Mouse (Mus musculus) cerebellum, adult 18-20 months (tissue): ENCODE measurements around the gene Erich4.

Experiments used
- DNase-seq, 2 experiments: peaks; one replicate each; pipeline ENCODE4 v3.0.0; 2021

The Erich4 gene

DNA sequence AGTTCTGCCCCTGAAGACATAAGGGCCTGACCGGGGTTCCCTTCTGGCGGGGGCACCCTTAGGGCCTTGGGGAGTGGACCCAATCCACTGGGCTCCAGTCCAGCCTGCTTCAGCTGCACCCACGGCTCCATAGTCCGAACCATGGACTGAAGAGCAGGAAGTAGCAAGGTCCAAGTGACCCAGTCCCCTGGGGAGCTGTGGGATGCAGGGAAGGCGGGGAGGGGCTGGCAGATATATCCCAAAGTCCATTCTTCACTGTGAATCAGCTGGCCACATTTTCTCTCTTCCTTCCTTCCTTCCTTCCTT, at the start of gene Erich4:
TSS of gene Erich4 (minus strand) at position 187 of the 306 bp plus-strand sequence.
- DNase-seq, result no peak

DNA sequence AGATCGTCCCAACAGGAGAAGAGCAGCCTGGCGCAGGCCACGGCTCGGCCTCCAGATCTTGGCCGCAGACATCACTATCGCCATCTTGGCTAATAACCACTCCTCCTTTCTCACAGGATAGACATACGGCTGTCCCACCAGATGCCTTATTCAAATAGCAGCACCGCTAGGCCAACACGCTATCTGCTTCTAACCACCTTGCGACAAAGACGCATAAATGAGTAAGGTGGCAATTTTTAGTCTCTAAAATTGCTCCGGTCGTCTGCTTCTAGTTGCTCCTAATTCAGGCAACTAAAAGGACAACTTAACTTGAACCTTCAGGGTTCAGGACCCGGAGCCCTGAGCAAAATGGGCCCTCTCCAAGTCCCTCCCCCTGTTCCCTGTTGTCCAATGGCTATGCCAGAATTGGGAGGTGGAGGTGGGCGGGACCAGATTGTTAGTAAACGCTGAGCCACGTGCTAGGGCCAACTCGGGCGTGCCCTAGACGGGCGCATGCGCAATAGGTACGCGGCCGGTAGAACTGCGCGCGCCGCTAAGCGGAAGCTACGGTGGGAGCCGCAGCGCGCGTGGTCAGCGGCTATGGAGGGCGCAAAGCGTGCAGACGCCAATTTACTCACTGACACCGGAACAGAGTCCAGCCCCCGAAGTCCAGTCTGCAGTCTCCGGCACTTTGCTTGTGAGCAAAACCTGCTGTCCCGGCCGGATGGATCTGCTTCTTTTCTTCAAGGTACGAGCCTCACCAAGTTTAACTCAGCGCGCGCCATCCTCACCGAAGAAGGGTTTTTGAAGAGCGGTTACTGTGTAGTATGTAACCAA, 43.2 kb upstream of the Erich4 start, which contains the start of the genes Bckdha and Exosc5:
TSS of gene Bckdha (minus strand) at position 325 of the 816 bp plus-strand sequence.
TSS of gene Exosc5 (plus strand) at position 508 of the 816 bp plus-strand sequence.
- peak; percentile 99 for DNase-seq

DNA sequence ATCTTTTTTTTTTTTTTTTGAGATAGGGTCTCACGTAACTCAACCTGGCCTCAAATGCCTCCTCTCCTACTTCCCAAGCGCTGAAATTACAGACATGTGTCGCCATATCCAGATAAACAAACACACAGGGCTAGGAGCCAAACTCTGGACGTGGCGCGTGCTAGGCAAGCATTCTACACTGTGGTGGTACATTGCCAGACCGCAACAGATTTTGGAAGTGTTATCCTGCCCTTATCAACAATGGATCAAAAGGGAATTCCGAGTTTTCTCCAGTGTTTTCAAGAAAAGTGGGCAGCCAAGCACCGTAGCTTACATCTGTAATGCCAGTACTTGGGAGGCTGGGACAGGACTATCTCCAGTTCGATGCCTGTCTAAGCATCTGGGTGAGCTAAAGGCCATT, 42.1 kb upstream of the Erich4 start:
- DNase-seq, result no peak

DNA sequence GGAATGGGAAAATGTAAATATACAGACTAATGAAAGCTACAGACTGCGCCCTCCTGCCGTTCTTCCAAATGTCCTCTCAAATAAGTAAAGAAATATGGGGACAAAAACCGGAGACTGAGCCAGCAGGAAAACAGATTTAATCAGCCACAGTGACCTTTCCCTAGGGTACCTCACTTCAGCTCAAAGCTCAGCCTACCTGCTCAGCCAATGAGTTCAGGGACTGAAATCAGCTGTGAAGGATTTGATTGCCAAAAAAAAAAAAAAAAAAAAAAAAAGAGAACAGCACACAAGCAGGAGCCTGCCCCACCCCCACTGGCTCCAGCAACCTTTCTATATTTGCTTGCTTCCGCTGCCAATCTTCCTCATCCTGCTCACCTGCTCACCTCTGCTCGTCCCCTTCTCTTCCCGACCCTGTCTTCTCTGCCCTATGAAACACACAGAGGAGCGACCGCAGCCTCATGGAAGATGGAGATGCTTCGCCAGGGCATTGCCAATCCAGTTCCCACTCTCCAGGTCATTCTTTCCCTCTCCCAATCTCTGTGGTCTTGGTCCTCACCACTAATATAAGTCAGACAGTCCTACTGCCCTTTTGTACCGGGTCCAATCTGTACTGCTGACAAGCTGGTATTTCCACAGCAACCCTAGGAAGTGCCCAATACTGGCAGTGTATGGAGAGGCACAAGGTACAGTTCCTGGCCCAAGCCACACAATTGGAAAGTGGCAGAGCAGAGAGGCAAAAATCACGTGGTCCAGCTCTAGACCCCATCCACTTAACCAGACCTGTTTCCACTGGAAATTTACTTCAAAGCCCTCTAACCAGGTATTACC, 40.1 kb upstream of the Erich4 start:
- DNase-seq, result peak; percentile 51 to 63

- no peak for DNase-seq
Observed at GRCm38 (mm10) chr7:25652244-25652759, 36.6 kb upstream of the Erich4 start.

GRCm38 (mm10) chr7:25651281-25651680, 35.6 kb upstream of the Erich4 start:
- DNase-seq, result no peak

DNA sequence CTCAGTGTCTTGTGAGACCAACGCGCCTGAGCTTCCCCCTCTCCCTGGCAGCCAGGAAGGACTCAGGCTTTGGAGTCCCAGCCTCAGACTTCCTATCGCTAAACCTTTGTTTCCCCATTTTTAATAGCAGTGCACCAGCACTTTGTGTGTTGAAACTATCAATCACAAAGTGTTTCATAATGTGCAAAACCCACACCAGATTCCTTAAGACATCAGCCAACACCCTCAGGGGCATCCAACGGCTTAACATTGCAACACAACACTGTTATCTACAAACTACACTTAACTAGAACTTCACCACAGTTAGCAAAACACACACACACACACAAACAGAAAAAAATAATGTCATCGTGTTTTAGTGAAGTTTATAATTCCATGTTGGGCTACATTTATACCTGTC, 34.1 kb upstream of the Erich4 start:
- no peak for DNase-seq

- no peak for DNase-seq
Observed at GRCm38 (mm10) chr7:25647574-25648123, 32.0 kb upstream of the Erich4 start.

GRCm38 (mm10) chr7:25645074-25645473, 29.4 kb upstream of the Erich4 start:
- no peak for DNase-seq

- DNase-seq, result no peak
Observed at GRCm38 (mm10) chr7:25644631-25645030, 28.9 kb upstream of the Erich4 start.

- DNase-seq, result no peak
Observed at GRCm38 (mm10) chr7:25644136-25644535, 28.4 kb upstream of the Erich4 start.

GRCm38 (mm10) chr7:25639754-25640153, 24.1 kb upstream of the Erich4 start:
- DNase-seq, result peak; percentile 57 to 68

DNA sequence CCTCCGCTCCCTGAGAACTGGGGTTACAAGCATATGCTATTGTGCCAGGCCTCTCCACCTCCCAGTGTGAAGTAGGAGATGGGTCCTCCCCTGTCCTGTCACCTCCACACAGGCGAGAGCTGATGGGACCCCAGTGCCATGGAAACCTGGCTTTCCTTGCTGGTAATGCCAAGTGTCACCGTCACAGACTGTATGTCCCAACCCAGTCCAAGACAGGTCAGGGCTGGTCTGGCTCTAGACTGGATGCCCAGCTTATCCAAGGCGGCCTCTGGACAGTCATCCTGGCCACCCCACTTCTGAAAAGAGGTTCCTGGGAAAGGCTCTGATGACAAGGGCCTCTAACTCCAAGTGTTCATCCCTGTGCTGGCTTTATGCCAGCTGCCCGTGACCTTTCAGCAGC, 21.4 kb upstream of the Erich4 start:
- DNase-seq, result no peak

DNA sequence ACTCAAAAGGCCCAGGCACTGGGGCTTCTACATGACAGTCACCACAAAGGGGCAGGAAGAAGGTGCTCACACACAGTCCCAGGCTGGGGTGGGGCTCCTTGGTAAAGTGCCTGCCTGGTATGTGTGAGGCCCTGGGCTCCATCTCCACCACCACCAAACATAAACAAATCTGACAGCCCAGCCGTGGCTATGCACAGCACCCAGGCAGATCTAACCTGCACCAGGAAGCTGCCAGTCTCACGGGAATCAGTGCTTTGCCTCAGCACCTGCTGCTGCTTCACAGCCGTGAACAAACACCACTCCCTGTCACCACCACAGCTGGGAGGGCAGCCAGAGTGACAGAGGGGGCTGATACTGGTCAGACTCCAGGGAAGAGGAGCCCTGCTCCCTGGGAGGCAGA, 20.7 kb upstream of the Erich4 start:
- no peak for DNase-seq

DNA sequence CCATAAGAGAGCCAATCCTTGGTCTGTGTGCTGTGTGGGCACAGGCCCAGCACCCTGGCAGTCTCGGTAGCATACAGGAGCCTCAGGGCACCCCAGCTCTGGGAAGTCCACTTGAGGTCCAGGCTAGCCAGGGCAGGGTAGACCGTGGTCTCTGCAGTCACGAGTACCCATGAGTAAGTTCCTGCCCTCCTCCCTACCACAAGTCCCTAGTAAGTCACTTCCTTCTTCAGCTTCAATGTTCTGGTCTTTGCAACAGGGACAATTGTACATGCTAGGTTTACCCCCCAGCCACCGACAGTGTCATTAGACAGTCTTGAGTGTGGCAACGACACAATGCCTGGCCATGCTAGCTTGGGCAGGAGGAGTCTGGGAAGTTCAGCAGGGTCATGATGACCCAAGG, 17.0 kb upstream of the Erich4 start:
- DNase-seq, result no peak

GRCm38 (mm10) chr7:25628323-25628620, 12.6 kb upstream of the Erich4 start:
- DNase-seq, result no peak

DNA sequence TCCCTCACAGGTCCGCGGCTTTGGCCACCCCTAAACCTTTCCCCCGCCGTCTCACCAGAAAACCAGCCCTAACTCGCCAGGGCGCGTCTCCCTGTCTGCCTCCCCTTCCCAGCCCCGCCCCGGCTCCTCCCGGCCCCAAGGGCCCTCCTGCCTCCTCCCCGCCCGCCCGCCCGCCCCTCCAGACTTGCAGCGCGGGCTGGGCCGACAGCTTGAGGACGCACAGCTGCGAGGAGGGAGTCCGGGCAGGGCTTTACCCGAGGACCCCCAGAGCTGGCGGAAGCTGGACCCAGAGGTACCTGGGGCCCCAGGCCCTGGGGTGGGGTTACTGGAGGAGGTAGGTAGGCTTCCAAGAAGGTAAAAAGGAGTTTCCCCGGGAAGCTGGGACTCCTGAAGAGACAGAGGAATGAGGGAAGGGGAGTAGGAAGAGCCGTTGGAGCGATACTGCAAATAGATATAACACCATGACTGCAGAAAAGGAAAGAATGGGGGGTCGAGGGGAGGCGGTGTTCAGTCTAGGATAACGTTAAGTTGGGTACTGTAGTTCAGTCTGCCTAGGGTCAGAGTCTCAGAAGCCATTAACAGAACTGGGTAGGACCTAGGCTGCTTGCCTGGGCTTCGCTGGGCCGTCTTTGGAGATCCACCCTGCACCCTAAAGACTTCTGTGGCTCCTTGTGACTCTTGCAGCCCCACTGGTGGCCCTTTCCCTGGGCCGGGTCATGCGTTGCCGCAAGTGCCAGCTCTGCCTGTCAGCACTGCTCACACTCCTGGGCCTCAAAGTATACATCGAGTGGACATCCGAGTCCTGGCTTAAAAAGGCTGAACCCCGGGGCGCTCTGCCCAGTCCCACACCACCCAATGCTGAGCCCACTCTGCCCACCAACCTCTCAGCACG, 12.0 kb upstream of the Erich4 start:
- DNase-seq, result no peak

DNA sequence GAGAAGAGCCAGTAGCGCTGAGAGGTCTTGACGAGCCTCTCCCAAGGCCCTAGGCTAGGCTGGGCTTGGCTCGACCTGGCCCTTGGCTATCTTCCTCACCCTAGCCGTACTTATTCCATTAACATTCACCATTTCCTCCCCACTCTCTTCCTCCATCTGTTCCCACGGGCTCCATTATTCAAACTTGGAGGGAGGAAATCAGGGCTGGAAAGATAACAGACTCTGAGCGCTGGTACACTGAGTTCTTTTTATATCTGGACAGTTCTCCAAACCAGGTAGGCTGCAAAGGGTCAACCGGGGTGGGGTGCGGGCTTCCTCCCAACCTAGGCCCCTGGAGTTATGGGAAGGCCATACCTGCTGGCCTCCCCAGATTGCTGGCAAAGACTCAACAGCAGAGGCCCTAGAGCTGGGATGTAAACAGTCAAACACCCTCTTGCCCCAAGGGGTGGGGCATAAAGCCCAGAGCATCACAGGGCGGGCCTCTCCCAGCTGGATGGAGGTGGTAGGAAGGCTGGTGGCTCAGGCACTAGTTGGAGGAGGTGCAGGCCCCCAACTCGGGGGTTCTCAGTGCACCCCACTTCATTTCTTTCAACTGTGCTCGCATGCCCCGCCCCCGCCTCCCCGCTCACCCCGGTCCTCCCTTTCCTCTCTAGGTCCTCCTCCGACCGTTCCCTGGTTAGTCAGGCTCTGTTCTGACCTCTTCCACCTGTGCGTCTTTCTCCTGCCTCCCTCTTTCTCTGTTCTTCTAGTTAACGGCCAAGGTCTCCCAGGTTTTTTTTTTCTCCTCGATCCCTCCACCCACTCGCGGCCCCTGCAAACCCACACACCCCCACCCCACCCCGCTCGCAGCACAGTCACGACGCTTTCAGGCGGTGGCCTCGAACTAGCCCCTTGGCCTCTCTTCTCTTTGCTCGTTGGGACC, 11.1 kb upstream of the Erich4 start, which contains the start of gene B3gnt8:
TSS of gene B3gnt8 (plus strand) at position 146 of the 922 bp plus-strand sequence.
- DNase-seq, result peak; percentile 54 to 57

DNA sequence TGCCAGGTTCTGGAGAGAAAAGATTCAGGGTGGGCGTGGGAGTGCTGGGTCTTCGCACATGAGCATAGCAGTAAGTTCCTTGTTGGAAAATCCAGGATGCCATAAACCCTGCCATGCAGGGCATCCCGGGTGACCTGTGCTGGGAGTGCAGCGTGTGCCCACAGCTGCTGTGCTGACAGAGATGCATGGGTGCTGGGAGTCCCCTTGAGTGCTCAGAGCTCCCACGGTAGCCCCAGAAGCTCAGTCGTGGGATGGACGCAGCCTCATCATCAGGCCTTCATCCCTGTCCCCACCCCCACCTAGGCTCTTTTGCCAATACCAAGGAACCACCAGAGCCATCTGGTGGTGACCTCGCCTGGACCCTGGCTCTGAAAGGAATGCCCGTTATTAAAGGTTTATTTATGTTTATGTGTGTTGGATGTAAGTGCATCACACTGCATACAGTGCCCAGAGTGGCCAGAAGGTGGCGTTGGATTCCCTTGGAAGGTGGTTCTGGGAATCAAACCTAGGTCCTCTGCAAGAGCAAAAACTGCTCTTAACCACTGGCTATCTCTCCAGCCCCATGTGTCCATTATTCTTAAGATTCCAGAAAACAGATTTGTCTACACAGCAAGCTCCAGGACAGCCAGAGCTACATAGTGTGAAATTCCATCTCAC, 10.0 kb upstream of the Erich4 start:
- DNase-seq, result peak in 1 of 2 experiments; percentile 48

DNA sequence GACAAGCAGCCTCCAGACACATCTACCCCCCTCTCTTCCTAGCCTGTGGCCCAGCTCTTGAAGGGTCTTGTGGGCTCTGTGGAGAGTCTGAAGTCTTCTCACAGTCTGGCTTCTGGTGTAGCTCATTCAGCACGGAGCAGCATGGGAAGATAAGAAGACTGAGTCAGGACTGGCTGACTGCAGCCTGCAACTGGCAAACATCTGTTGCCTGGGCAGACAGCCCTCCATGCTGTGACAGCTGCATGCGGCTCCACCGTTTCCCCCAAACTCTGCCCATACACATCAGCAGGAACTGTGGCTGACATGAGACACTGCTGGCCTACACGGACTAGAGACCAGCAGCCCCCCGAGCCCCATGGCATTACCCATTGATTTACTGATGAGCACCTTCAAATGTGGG, 9.2 kb upstream of the Erich4 start:
- DNase-seq, result no peak

- DNase-seq, result peak; percentile 48 to 49
Observed at GRCm38 (mm10) chr7:25623857-25624370, 8.2 kb upstream of the Erich4 start.
